Mouse (Mus musculus) testis, adult 2 months (tissue): ENCODE data around the gene Dapp1.

ENCODE experiments used
- CTCF ChIP-seq: fragments of 200-500 bp; IDR thresholded peaks from 2 replicates; pipeline ENCODE4 v1.5.1; 2012; ENCODE audit warnings: low read depth, mild to moderate bottlenecking, inconsistent platforms, low read length, moderate library complexity; ENCODE audit not compliant: control insufficient read depth, insufficient read depth, insufficient replicate concordance
- POLR2A ChIP-seq: fragments of 200-500 bp; IDR thresholded peaks from 2 replicates; pipeline ENCODE4 v1.6.1; 2012; ENCODE audit warnings: low read depth, mild to moderate bottlenecking, inconsistent platforms, low read length, moderate library complexity; ENCODE audit not compliant: control insufficient read depth

DNA sequence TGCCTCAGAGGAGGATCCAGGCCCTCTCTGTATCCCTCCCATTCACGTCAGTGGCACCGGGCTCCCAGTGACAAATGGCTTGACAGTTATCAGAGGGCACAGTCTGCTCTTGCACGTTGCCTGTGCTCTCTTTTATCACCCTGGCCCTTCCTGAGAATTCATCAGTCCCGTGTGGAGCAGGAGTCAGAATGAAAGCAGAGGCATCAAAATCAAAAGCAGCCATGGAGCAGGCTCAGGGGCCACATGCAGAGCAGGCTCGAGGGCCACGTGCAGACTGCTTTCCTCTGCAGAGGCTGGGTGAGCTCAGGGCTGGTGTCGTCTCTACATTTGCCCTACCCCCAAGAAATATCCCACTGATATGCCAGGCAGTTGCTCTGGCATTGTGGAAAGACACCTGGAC is 29.5 kb downstream of the Dapp1 start:
- TF ChIP-seq CTCF (no peak), POLR2A (no peak)
